Mouse (Mus musculus) gastrocnemius, postnatal 10 days (tissue): ENCODE measurements at regions not wholly inside any gene's neighbourhood (a gene's known extent, or its start where the extent isn't known, plus 50 kb on each side); places are given as distances from the start of the nearest gene placed in this dataset.
A peak's percentile ranks its signal among the peaks of the same experiment; 100 is the strongest.

Experiments
- DNase-seq: peaks from one replicate; pipeline ENCODE4 v3.0.0; 2021; ENCODE audit warnings: mixed read lengths

DNA sequence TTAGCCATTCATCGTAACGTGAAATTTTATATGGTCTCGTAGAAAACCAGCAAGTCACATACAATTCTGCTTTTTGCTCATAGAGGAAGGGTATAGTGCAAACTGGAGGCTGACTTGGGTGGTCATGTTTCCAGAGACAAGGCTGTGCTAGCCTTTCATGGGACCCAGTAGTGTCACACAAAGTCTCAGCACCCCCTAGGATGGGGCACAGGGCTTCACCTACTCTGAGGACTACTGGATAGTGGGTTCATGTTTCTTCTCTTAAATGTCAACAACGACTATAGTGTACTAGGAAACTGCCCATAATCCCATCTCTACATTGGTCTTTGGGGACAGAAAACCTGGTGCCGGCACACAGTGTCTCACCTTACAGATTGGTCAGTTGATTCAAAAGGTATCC is 603.0 kb upstream of the Sall1 start:
- no peak for DNase-seq

DNA sequence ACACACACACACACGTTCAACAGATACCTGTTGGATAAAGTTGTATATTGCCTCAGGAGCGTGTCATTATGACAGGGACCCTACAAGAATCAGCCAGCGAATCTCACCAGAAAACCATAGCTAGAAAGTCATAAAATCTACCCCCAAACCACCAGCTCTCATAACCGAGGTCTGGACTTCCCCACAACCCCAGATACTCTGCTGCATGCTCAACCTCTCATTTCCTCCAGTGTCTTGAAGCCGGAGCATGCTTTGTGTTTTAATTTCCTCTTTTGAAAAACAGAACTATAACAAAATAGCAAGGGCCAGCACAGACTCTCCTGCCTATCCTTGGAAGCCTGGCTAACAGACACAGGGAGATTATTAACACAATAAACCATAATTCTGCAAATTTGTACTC is 597.4 kb upstream of the Sall1 start:
- no peak for DNase-seq

DNA sequence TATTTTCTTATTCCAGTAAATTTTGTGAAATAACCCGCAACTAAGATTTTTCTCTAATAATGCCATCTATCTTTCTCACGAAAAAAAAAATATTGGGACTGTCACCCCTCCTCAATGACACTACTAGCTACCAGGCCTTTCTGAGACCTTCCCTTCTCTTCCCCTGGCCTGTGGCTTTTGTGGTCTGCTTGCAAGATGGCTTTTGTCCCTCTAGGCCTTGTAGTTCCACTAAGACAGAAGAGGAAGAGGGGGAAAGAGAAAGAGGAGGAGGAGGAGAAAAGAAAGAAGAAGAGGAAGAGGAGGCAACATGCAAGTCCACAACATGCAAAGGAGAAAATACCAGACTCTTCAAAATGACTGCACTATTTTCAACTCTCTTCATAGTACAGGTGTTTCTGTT is 590.9 kb upstream of the Sall1 start:
- DNase-seq, result no peak

DNA sequence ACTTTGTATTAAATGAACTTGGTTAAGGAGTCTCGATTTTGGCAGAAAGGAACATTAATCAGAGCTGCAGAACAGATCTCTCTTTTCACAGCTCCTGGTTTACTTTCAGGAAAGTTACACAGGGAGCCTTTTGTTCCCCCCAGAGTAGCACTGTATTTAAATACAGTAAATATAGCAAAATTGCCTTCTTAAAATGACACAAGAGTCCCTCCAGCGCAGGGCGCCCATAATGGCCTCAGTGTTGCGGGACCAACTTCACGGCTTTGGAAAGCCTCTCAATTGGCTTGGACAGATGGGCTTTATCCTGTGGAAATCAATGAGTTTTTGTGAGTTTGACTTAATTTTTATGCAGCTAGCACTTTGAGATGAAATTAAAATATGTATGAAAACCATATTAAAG is 588.3 kb upstream of the Sall1 start:
- no peak for DNase-seq

DNA sequence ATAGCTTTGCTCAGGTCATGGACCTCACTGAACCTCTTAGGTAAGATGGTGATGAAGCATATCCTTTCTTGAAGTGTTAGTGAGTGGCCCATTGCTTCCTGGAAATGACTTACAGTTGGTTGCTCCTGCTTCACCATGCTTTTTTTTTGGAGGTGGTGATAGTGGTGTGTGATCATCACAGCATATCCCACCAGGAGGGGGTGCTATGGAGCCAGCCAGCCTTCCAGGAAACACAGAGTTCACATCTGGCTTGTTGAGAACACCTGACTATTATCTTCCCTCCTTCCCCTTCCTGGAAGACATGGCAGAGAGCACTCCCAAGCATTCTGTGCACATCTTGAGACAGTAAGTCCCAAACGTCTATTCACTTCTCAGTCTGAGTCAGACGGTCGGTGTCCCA is 586.6 kb upstream of the Sall1 start:
- DNase-seq, result no peak

DNA sequence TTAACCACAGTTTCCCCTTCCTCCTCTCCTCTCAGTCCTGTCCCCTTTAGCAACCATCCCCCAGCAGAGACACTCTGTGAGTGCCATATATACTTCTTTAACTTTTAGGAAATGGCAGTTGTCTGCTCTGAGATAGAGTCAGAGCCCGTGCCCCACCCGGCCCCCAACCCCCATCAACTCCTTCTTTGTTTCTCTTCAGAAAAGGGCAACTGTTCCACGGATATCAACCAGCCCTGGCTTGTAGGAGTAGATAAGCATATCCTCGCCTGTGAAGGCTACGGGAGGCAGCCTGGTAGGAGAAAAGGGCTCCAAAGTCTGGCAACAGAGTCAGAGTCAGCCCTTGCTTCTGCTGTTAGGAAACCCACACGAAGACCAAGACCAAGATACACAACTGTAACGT is 574.1 kb upstream of the Sall1 start:
- DNase-seq, result no peak

DNA sequence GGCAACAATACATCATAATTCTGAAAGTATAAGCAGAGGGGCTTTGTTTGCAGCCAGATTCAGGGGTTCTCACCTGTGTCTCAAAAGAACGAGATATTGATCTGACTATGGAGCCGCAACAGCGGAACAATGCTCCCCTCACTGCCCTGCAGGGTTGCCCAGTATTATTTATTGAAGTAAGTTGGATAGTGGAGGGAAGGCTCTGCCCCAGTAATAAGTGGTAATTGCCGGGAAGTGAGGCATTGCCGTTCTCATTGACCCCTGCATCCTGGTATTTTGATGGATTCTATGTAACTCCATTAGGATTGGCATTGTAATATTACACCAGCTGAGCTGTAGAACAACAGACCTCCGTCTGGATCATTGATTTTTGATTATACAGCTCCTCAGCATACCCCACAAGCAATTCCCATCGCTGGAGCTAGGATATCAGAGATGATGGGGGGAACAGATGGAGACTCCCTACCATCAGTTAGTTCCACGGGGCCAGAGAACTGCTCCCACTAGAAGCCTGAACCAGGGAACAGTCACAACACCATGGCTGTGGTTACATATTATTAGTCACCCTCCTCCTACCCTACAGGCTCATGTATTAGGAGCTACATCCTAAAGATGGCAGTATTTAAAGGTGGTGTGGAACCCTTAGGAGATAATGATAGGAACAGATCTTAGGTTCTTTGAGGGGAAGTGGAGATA is 572.0 kb upstream of the Sall1 start:
- DNase-seq, result no peak

DNA sequence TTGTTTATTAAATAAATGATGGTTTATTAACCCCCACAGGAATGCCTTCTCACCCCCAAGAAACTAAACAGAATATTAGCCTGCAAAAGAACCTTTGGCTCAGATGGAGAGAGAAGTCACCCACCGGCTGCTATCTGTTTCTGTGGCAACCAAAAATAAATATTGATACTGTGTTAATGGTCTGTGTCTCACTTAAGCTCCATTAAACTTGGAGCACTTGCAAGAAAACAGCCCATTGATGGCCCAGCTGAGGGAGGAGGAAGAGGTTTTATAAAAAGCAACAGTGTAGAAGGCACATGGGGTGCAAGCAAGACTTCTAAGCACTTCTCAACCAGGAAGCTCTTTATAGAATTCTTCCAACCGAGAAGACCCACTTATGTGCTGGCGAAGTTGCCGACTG is 565.1 kb upstream of the Sall1 start:
- no peak for DNase-seq

DNA sequence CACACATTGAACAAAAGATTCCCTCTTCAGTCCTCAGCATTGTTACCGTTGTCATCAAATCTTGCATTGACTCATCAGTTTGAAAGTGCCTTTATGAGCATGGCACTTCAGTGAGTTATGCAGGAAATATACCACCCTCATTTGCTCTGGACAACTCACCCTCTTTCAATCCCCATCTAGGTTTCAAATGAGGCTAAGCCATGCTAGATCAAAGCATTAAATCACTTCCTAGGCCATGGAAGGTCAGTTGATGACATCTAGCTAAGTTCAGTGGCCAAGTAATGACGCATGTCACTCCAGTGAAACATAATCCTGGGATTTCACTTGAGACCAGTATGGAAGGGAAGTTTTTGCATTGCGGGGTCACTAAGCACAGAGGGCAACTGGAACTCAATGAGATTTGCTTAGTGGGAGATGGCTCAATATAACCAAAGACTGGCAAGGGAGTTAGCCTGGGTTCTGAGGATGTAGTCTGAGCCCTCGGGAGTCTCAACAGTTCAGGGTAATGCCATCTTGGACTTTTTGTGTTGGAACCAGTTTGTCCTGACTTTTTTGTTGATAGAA is 562.0 kb upstream of the Sall1 start:
- DNase-seq, result no peak

DNA sequence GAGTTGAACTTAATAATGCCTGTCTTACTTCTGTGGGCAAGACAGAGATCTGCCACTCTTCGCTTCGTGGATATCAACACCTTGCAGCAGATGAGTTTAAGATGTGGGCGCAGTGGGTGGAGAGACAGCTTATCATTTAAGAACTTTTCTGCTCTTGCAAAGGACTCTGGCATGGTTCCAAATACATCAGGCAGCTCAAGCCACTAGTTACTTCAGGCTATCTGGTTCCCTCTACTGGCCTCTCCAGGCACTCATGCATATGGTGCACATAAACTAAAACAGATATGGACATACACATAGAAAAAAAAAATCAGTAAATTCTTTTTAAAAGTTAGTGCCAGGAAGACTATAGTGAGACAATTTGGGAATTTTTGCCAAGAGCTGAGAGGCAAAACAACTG is 560.5 kb upstream of the Sall1 start:
- DNase-seq, result no peak

DNA sequence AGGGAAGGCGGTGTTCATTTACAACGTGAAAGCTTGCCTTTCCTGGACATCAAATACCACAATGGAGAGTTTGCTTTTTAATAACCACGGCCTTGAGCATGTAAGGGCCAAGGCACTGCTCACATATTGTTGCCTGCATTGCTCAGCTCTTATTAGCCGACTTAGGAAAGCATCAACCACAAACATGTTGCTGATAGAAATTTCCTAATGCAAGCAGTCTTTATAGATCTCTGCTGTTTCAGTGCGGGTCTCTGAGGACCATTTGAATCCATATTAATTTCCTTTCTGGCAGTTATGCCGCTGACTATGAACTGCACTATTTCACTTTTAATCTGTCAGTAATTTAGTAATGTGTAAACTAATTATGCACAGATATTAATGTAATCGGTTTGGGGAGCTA is 552.4 kb upstream of the Sall1 start:
- DNase-seq, result no peak

DNA sequence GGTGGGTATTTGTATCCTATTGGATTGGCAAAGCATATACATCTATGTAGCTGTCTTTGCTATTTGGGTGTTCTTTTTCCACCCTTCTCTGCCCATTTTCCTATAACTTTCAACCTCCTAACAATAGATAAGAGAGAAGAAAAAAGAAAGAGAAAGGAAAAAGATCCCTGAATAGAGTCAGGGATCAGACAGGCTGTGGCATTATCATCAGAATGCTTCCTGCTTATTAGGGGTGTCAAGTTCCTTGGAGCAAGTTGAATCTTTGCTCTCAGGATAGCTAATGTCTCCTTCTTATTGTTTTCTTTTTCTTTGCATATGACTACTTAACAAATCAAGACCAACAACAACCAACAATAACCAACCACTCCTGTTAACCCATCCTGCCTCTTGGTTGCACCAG is 539.1 kb upstream of the Sall1 start:
- no peak for DNase-seq

DNA sequence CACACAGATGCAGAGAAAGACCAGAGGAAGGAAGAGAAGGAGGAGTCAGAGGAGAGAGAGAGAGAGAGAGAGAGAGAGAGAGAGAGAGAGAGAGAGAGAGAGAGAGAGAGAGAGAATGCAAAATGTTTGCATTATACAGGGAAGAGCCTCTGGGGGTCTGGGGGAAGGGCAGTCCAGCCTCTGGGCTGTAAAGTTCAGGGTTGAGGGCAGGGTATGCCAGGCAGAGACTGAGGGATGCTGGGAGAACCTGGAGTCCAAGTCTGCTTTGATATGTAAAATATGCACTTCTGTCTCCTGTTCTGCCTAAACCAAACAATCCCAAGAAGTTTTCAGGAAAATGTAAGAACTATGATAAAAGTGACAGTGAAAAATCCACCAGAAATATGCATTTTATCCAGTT is 538.6 kb upstream of the Sall1 start:
- no peak for DNase-seq

DNA sequence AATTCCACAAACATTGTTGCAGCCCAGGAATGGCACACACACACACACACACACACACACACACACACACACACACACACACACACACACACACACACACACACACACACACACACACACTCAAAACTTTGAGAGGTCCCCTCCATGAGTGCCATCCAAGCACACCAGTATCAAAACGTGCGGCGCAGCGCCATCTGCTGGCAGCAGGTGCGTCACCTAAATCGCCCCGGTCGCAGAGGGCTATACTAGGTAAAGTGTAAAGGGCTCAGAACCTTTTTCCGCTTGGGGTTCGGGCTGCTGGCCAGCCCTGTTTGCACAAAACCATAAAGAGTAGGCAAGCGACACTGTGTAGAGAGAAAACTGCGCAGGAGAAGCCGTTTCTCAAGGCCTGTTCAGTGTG is 527.9 kb upstream of the Sall1 start:
- peak; percentile 85 for DNase-seq

DNA sequence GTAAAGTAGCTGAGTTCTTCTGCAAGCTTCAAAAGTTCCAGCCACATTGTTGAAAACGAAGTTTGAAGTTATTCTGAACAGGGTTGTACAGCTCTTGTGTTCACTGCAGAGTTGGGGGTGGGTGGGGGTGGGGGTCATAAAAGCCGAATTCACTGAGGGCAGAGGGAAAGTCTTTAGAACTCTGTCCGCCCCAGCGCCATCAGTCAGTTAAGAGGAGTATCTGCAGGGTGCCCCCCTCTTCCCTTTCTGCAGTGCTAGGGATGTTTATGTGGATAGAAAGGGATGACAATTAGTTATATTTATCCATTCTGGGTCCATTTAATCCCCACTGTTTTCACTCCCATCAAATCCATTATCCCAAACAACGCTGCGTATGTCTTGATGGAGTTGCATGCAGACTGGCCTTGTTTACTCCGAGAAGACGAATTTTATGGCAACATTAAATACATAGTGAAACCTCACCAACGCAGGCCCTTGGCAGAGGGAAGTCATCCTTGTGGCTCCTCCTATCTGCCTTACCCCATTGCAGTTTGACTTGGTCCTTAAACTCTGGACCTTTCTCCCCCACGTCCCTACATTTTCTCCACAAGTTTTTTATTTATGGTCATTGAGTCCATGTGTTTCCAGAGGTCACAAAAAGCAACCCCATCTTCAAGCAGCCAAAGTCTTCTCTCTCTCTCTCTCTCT is 526.8 kb upstream of the Sall1 start:
- no peak for DNase-seq

DNA sequence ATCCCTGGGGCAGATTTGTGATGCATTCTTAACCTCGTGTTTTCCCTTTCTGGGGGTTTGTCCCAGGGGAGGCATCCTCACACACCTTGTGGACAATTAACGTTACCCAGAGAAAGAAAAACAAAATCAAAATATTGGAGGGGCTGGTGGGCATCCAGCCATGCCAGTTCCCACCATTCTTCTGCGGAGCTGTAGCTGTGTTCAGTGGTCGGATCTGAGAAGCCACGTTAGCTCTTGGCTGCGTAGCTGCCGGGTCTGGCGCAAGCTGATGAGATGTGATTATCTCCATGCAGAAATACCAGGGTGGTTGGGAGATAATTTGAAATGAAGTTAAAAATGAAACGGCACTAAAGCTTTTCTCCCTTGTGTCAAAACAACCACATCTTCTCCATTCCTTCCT is 525.4 kb upstream of the Sall1 start:
- no peak for DNase-seq

DNA sequence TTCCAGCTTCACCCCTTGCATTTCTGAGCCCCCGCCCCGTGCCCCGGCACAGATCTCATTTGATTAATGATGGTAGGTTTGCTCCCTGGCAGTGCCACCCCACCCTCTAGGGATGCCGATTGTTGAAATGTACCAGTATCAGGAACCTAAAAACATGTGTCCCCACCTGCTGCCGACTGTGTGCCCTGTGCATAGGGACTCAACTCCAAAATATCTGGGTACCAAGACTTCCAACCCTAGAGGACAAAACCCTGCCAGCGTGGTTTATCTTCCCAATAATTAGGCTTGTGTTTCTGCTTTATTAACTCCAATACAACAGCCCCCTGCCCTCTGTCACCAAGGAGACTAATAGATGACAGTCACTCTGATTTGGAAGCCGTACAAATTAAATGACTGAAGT is 524.7 kb upstream of the Sall1 start:
- DNase-seq, result no peak

DNA sequence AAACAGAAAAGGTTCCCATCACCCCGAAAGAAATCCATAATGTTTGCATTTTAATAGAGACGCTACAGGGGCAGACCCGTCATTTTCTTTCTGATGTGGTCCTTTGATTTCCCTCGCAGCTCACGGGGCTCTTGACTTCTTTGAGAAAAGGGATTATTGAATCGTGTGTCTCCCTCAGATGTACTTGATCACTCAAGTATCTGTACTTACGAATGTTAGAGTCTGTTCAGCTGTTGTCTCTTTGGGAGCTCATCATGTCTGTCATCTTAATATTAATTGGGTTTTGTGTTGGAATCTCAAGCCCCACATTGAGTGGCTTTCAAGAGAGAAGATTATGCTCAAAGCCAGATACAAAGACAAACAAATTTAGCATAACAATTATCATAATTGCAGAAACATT is 523.0 kb upstream of the Sall1 start:
- DNase-seq, result no peak

DNA sequence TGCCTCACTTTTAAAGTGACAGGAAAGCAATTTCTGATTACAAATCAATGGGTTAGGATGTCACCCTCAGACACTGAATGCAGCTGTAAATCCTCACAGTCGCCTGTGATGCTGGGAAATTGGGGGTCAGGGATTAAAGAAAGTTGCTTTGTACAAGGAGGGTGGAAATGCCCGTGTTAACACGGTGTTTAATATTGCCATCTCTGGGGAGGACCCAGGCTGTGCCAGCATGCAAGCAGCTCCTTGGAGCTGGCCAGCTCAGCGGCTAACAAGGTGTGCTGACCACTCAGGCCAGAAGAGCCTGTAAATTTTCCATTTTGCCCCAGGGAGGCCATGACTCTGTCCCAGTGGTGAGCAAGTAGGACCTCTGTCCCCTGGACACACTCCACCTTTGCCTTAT is 522.5 kb upstream of the Sall1 start:
- DNase-seq, result no peak

DNA sequence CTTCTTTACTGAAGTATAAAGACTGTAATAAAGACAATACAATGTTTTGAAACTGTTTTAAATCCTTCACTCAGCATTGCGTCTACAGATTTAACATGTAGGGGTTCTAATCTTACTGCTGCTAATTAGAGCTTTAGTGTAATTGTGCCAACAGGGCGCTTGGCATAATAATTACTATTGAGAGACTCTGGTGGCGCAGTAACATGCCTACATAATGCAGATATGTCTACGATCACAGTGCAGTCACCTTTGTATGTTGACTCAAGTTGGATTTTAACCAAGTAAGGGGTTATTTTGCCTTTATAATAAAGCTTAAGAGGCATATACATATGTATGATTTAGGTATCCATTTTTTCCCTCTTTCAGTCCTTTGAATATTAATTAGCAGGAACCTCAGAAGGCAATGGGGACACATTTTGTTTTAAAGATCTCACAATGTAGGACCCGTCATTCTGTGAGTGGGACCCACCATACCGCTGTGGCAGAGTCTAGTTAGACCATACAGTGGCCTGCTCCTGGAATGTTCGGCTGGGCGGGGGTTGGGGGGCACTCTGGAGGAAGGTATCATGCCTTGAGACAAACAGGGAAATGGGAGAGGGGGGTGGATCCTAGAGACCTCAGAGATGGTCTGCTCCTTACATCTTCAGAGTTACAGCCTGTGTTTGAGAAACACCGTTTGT is 521.3 kb upstream of the Sall1 start:
- no peak for DNase-seq

DNA sequence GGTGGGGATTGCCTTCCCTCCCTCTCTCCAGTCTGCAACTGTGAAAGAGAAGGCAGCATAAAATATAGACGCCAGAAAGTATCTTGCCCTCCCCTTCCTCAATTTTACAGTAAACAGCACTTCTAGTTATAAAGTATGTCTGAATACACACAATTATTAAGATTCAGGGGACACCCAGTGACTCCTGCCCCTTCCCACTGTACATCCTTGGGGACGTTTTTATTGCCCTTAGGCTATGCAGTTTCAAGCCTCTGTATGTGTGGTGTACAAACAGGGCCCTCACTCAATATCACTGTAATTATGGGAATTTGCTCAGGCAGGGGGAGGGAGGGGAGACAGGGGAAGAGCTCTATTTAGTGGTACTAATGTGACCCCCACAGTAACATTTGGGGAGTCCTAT is 519.6 kb upstream of the Sall1 start:
- no peak for DNase-seq

DNA sequence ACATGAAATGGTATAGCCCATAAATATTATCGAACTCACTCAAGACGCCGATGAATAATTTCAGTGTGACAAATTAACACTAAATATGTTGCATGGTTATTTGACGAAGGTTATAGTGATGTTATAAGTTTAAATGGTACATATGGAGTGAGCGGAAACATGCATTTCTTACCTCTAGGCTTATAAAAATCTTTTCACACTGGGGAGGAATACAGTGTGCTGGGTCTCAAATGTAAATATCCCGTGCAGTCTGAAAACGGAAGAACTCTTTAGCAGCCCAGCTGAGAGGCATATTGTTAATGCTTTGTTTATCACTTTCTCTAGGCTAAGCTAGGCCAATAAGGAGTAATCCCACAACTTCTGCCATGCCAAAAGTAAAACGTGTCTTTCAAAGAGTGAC is 518.6 kb upstream of the Sall1 start:
- DNase-seq, result no peak

DNA sequence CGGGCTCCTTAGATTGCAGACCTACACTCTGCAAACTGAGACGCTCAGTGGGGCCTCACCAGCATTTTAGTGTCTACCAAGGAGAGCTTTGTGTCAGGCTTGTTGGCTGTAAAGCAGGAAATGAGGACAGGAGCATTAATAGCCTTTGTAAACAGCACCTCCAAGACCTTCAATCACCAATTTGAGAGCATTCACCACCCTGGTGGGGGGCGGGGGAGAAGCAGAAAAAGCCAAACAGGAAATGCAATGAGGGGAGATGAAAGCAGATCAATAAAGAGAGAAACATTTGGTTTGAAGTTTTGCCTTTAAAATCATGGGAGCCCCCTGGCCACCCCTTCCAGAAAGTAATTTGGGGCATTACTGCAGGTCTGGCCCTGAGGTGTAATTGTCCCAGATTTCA is 497.3 kb upstream of the Sall1 start:
- DNase-seq, result no peak

DNA sequence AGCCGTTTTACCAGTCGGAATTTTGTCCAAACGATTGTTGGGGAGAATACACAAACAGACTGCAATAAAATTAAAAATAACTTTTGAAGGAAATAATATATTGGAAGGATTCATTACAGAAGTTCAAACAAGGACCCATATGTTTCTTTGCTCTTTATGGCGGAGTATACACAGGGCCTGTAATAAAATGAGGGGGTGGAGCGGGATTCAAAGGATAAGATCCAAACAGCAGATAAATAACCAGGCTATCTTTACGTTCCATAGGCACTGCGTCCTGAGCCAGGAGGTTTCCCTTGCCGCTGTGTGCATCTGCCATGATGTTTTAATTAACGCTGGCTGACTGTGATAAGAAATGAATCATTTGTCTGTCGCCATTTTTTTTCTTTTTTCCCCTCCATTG is 490.6 kb upstream of the Sall1 start:
- no peak for DNase-seq
